Mouse (Mus musculus) limb, embryonic 14.5 days (tissue): ENCODE data around the gene Prune2. TPM values are rescaled to one million over a fixed set of nuclear protein-coding genes. Genes with fewer than 3 reads are reported as not detected.

ENCODE experiments used
- ATAC-seq: fragments of 200-750 bp; cut with Nextera tagmentation; 2 replicates; pipeline ENCODE4 v1.8.0; 2017; ENCODE audit warnings: low read depth, moderate number of reproducible peaks, moderate TSS enrichment; ENCODE audit not compliant: low FRiP score
- DNase-seq: peaks from one replicate; pipeline ENCODE4 v3.0.0-alpha.2; 2015; ENCODE audit warnings: low spot score
- H3K27ac ChIP-seq: fragments of 300-500 bp; sonication (generic); replicated peaks from 2 replicates; pipeline ENCODE4 v1.5.1; 2014; ENCODE audit warnings: low read depth, mild to moderate bottlenecking, low read length, moderate library complexity, mixed read lengths
- H3K27me3 ChIP-seq: fragments of 300-500 bp; sonication (generic); 2 replicates; pipeline ENCODE4 v1.6.1; 2014; ENCODE audit warnings: low read length, mixed read lengths; ENCODE audit not compliant: control insufficient read depth, insufficient read depth
- H3K36me3 ChIP-seq: fragments of 300-500 bp; sonication (generic); 2 replicates; pipeline ENCODE4 v1.6.1; 2014; ENCODE audit warnings: mild to moderate bottlenecking, low read length, moderate library complexity, mixed read lengths; ENCODE audit not compliant: control insufficient read depth, insufficient read depth
- H3K4me1 ChIP-seq: fragments of 300-500 bp; sonication (generic); 2 replicates; pipeline ENCODE4 v1.6.1; 2014; ENCODE audit warnings: antibody characterized with exemption, low read length, mixed read lengths; ENCODE audit not compliant: control insufficient read depth, insufficient read depth
- H3K4me2 ChIP-seq: fragments of 300-500 bp; sonication (generic); replicated peaks from 2 replicates; pipeline ENCODE4 v1.6.1; 2014; ENCODE audit warnings: low read depth, mild to moderate bottlenecking, low read length, moderate library complexity; ENCODE audit not compliant: severe bottlenecking
- H3K4me3 ChIP-seq: fragments of 300-500 bp; sonication (generic); replicated peaks from 2 replicates; pipeline ENCODE4 v1.5.1; 2014; ENCODE audit warnings: low read length
- H3K9ac ChIP-seq: fragments of 300-500 bp; sonication (generic); 2 replicates; pipeline ENCODE4 v1.6.1; 2014; ENCODE audit warnings: mild to moderate bottlenecking, low read depth, low read length, moderate library complexity; ENCODE audit not compliant: severe bottlenecking
- H3K9me3 ChIP-seq: fragments of 300-500 bp; sonication (generic); 2 replicates; pipeline ENCODE4 v1.6.1; 2016; ENCODE audit warnings: low read length; ENCODE audit not compliant: control insufficient read depth
- POLR2A ChIP-seq: fragments of 200-500 bp; IDR thresholded peaks from 2 replicates; pipeline ENCODE4 v1.8.0; 2012; ENCODE audit warnings: inconsistent platforms, mild to moderate bottlenecking, moderate library complexity, borderline replicate concordance; ENCODE audit not compliant: insufficient read depth, insufficient read length; ENCODE audit errors: extremely low read depth
- WGBS: fragments of 180-500 bp; shearing (Covaris S2); extraction: QIAGEN DNeasy Blood & Tissue Kit; methylation state at CpG from one replicate; pipeline ENCODE4 v1.1.7; 2014; 5-methylcytosine and 5-hydroxymethylcytosine counted together
- polyA plus RNA-seq, 2 experiments: library from polyadenylated mRNA; depleted of rRNA in 1 of 2; stranded (reverse) in 1 of 2; unstranded in 1 of 2; fragments of >200 nt; fragmentation: Nextera tagmentation in 1 of 2; extraction: Ambion mirVana in 1 of 2; gene quantifications; 2 replicates each; pipeline versions ENCODE4 v1.2.1 to v1.2.3; 2012 to 2014

The Prune2 gene
- polyA plus RNA-seq, 2 experiments = 2.1 to 2.3 TPM

- no peak for DNase-seq
- H3K4me3 ChIP-seq = peak overlapping the region; percentile 34
- no peak overlapping the region for H3K27ac ChIP-seq
- no peak for TF ChIP-seq POLR2A
- H3K27me3 ChIP-seq = peaks cover 17% of the 10 kb centered on the region
- 2% methylated on average over 7 of the region's 7 CpGs for WGBS
- H3K9me3 ChIP-seq = no peaks in the 10 kb centered on the region
- H3K36me3 ChIP-seq = no peaks in the 10 kb centered on the region
- H3K4me1 ChIP-seq = peaks cover 11% of the 10 kb centered on the region
- H3K4me2 ChIP-seq = peak overlapping the region; percentile 73
- H3K9ac ChIP-seq = peak overlapping the region; percentile 28
- ATAC-seq = no peak
Measured at GRCm38 (mm10) chr19:16956319-16956718, 401 bp downstream of the Prune2 start.

GRCm38 (mm10) chr19:16959051-16959450 lies 3.1 kb downstream of the Prune2 start:
- 84% methylated on average over 4 of the region's 4 CpGs for WGBS
- ATAC-seq = no peak
- TF ChIP-seq POLR2A = no peak

GRCm38 (mm10) chr19:16959551-16959950 lies 3.6 kb downstream of the Prune2 start:
- WGBS = 65% methylated on average over 8 of the region's 8 CpGs
- ATAC-seq (no peak), DNase-seq (peak; percentile 16)
- Histone ChIP-seq H3K4me2 (no peak overlapping the region), H3K4me1 (peaks cover 11% of the 10 kb centered on the region), H3K9me3 (no peaks in the 10 kb centered on the region), H3K27me3 (peaks cover 12% of the 10 kb centered on the region), H3K36me3 (no peaks in the 10 kb centered on the region), H3K9ac (no peak overlapping the region), H3K27ac (no peak overlapping the region), H3K4me3 (no peak overlapping the region)
- no peak for TF ChIP-seq POLR2A

More at GRCm38 (mm10) chr19:16959051-16959450, 3.1 kb downstream of the Prune2 start:
- Histone ChIP-seq H3K9me3 (no peaks in the 10 kb centered on the region), H3K4me2 (no peak overlapping the region), H3K36me3 (no peaks in the 10 kb centered on the region), H3K4me1 (peaks cover 11% of the 10 kb centered on the region), H3K27ac (no peak overlapping the region), H3K4me3 (no peak overlapping the region), H3K27me3 (peaks cover 17% of the 10 kb centered on the region), H3K9ac (no peak overlapping the region)
- no peak for DNase-seq

GRCm38 (mm10) chr19:16961036-16961435 lies 5.1 kb downstream of the Prune2 start:
- no peak for ATAC-seq

GRCm38 (mm10) chr19:16963178-16963577 lies 7.3 kb downstream of the Prune2 start:
- DNase-seq (no peak), ATAC-seq (no peak)
- Histone ChIP-seq H3K27me3 (no peaks in the 10 kb centered on the region), H3K4me2 (no peak overlapping the region), H3K36me3 (no peaks in the 10 kb centered on the region), H3K27ac (no peak overlapping the region), H3K4me3 (no peak overlapping the region), H3K9me3 (no peaks in the 10 kb centered on the region), H3K9ac (no peak overlapping the region), H3K4me1 (no peaks in the 10 kb centered on the region)
- WGBS = 85% methylated on average over 3 of the region's 3 CpGs
- no peak for TF ChIP-seq POLR2A

More at GRCm38 (mm10) chr19:16961036-16961435, 5.1 kb downstream of the Prune2 start:
- Histone ChIP-seq H3K27me3 (peaks cover 12% of the 10 kb centered on the region), H3K27ac (no peak overlapping the region), H3K9ac (no peak overlapping the region), H3K36me3 (no peaks in the 10 kb centered on the region), H3K4me1 (peaks cover 7% of the 10 kb centered on the region), H3K9me3 (no peaks in the 10 kb centered on the region), H3K4me2 (no peak overlapping the region), H3K4me3 (no peak overlapping the region)
- WGBS = 98% methylated on average over 3 of the region's 3 CpGs
- no peak for DNase-seq
- no peak for TF ChIP-seq POLR2A

- no peak for ATAC-seq
- no peak for DNase-seq
- Histone ChIP-seq H3K27me3 (no peaks in the 10 kb centered on the region), H3K36me3 (no peaks in the 10 kb centered on the region), H3K9ac (no peak overlapping the region), H3K4me1 (no peaks in the 10 kb centered on the region), H3K4me3 (no peak overlapping the region), H3K4me2 (no peak overlapping the region), H3K9me3 (no peaks in the 10 kb centered on the region), H3K27ac (no peak overlapping the region)
- TF ChIP-seq POLR2A = no peak
- WGBS = 81% methylated on average over 5 of the region's 5 CpGs
Measured at GRCm38 (mm10) chr19:16968768-16969167, 12.8 kb downstream of the Prune2 start.
